Mouse (Mus musculus) gastrocnemius, postnatal 14 days (tissue): ENCODE measurements around the gene Ap1b1. TPM values are rescaled to one million over a fixed set of nuclear protein-coding genes. Genes with fewer than 3 reads are reported as not detected.

ENCODE experiments used
- DNase-seq: peaks from one replicate; pipeline ENCODE4 v3.0.0; 2021; ENCODE audit warnings: mixed read lengths
- intact Hi-C: fragments of 180-260 bp; cut with DNase I; formaldehyde crosslinking; loops from one replicate; pipeline ENCODE4 v1.15.1; 2025; ENCODE audit warnings: low total_unique reads
- total RNA-seq, 2 experiments: library from RNA; stranded (reverse); gene quantifications; 2 replicates each; pipeline ENCODE4 v1.2.3; 2021

The Ap1b1 gene
- total RNA-seq, 2 experiments from 2014 or later: 31.6 to 41.1 TPM

- intact Hi-C loops: no loop called here
- peak; percentile 84 for DNase-seq
Observed at GRCm38 (mm10) chr11:5015720-5016119, 29.1 kb downstream of the Ap1b1 start.

- intact Hi-C loops: no loop called here
- no peak for DNase-seq
Observed at GRCm38 (mm10) chr11:5016286-5016685, 29.7 kb downstream of the Ap1b1 start.

DNA sequence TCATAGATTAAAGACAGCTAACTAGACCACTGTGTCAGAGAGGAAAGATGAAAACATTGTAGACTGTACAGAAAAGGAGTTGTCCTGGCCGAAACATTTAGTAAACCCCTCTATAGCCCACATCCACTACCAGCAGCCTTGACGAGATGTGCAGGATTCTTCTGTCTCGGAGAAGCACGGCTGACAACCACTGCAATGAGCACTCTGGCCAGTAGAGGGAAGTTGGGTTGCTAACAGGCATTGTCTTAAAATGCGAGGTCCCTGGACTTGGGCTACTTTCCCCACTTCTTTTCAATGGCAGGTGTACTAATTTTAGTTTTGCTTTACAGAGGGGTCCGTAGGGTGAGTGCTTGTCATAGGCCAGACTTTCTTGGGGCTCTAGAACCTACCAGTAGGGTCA is 30.9 kb downstream of the Ap1b1 start:
- no peak for DNase-seq
- intact Hi-C loops: no loop called here

DNA sequence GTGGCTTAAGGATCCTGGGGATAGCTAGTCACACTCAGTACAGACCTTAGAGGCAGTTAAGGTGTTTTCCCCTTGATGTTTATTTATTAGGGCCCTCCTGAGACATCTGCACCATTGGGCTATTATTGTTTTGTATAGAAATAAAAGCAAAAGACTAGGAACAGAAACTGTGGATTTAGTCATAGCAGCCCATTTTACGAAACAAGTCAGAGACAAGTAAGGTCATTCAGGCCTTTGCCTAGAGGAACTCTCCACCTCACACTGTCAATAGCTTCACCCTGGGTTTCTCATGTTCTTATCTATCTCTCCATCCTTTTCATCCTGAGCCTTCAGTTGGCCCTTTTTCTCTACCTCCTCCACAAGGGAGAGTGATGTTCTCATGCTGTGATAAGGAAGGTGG is 38.5 kb downstream of the Ap1b1 start:
- no peak for DNase-seq
- intact Hi-C loops: no loop called here

- intact Hi-C loops: no loop called here
- DNase-seq: no peak
Observed at GRCm38 (mm10) chr11:5028228-5028627, 41.6 kb downstream of the Ap1b1 start.

DNA sequence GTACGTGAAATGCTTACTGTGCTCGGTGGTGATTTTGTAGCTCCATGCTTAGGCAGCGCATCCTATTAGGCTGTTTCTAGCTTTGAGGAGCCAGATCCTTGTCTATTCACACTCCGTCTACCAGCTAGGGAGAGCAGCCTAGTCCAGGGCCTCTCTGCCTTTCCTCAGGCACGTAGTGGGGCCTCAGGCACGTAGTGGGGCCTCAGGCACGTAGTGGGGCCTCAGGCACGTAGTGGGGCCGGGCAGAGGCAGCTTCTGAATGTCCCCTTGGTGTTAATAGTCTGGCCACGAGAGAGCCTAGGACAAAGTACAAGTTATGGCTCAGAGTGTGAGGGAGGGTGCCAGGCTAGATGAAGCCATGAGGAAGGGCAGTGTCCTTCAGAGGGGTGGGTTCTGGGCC is 46.1 kb downstream of the Ap1b1 start:
- intact Hi-C loops: no loop called here
- no peak for DNase-seq

DNA sequence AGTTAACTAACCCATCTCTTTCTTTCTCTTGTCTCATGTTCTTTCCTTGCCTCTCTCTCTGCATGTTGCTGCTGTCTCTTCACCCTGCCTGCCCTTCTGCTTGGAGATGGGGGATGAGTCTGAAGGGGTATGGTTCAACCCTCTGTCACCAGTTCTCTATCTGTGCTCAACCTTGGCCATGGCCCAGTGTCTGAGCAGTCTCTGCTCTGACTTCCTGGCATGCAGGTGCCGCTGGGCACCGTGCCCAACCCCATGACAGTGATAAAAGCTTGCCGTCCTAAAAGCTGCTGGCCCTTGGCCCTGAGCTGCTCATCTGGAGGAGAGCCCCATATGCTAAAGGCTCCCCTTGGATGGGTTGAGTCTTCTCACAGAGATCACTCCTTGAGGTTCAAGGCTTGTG is 46.5 kb downstream of the Ap1b1 start:
- no peak for DNase-seq
- intact Hi-C loops: no loop called here

GRCm38 (mm10) chr11:5035421-5035820 is 48.8 kb downstream of the Ap1b1 start:
- no peak for DNase-seq
- intact Hi-C loops: no loop called here

DNA sequence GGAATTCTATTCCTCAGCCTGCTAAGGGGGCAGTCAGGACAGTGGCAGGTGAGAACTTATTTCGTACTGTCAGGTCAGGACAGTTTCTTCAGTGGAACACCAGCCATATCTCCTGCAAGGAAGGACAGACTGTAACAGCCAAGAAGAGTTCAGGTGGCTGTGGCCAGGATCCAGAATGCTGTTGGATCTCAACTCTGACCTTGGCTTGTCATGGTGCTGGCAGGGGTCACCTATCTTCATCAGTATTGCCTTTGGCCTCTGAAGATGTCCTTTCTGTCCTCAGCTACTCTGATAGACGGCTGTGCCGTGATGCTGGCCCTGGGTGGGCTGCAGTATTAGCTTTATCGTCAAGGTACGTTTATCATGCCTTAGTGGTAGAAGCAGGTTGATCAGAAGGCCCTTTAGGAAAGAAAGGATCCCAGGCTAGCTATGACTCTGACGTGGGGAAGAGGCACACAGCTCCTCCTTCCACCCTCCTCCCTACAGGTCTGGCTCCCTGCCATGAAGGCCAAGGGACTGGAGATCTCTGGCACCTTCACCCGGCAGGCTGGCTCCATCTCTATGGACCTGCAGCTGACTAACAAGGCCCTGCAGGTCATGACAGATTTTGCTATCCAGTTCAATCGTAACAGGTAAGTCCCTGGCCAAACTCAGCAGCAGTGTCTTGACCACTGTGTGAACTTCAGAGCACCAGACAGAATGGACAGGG is 50.7 kb downstream of the Ap1b1 start:
- peak; percentile 63 for DNase-seq
- intact Hi-C loops: no loop called here

- intact Hi-C loops: no loop called here
- DNase-seq: no peak
Observed at GRCm38 (mm10) chr11:5040585-5040984, 54.0 kb downstream of the Ap1b1 start.

DNA sequence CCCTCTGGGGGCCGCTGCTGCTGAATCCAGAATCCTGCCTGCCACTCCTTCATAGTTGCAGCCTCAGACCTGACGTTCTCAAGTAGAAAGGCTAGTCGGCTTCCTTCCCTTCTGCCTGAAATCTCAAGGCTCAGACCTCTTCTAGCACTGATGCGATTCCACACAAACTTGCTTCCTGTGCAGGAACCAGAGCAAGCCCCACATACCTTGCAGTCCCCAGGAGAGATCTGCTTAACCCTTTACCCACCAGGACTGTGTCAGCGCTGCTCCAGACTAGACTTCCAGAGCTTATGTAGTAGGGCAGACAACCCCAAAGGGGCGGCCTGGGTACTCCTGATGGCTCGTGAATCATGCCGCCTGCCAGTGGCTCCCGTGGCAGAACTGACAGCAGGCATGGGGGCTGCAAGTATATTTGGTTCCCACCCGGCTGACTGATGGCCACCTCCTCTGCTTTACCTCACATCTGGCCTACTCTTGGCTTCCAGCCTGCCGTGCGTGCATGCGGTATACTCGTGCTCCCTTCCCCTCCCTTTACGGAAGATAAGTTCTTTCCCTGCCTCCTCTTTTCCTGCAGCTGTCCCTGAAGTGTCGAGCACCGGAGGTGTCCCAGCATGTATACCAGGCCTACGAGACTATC is 54.6 kb downstream of the Ap1b1 start:
- no peak for DNase-seq
- intact Hi-C loops: no loop called here

DNA sequence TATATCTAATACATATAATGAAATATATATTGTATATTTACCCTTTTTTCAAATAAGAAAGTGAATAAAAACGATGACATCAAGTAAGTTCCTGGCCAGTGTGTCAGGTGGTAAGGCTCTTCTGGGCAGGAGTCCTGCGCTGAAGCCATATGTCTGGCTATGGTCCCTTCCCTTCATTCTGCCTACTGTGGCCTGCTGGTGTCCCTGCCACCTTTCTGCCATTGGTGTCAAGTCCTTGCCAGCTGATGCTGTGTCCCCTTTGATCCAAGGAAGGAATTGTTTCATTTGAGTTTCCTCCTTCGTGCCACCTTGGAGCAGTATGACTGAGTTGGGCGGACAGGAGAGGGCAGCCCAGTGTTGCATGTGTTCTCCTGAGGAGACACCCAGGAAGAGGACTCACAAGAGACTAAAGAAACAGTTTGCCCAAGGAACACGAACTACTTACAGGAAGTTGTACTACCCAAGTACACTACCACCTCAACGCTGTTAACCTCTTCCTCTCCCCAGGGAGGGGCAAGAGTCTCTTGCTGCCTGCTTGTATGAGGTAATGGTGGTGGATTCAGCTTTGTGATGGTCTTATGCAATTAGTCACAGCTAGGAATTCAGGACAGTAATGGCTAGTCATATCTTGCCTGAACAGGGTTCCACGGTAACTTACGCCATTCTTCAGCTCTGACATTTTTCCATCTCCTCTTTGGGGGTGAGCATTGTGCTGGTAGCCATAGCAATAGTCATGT is 56.2 kb downstream of the Ap1b1 start:
- no peak for DNase-seq
- intact Hi-C loops: no loop called here

GRCm38 (mm10) chr11:5046321-5046926 is 59.8 kb downstream of the Ap1b1 start:
- DNase-seq: no peak
- intact Hi-C loops: no loop called here

- intact Hi-C loops: no loop called here
- no peak for DNase-seq
Observed at GRCm38 (mm10) chr11:5051629-5052028, 65.0 kb downstream of the Ap1b1 start.

DNA sequence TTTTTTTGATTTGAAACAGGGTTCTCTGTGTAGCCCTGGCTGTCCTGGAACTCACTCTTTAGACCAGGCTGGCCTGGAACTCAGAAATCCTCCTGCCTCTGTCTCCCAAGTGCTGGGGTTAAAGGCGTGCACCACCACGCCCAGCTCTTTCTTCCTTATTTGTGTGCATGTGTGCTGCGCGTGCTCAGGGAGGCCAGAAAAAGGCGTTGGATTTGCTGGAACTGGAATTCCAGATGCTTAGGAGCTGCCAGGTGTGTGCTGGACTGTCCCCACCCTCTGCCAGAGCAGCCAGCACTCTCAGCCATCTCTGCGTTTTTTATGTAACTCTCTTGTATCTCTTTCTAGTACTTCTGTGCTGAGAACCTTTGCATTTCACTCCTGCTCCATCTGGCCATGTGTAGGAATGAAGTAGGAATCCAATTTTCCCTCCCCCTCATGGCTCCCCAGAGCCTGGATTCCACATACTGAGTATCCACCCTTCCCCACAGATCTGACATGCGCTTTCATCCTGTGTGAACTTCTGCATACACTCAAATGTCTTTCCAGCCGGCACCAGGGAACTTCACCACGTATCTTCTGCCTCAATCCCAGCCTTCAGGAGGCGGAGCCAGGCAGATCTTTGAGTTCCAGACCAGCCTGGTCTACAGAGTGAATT is 65.7 kb downstream of the Ap1b1 start:
- intact Hi-C loops: no loop called here
- DNase-seq: no peak

GRCm38 (mm10) chr11:5054151-5054550 is 67.5 kb downstream of the Ap1b1 start:
- no peak for DNase-seq
- intact Hi-C loops: no loop called here

- intact Hi-C loops: no loop called here
Observed at GRCm38 (mm10) chr11:5054874-5055273, 68.2 kb downstream of the Ap1b1 start.

GRCm38 (mm10) chr11:5055945-5056938 is 69.6 kb downstream of the Ap1b1 start:
- intact Hi-C loops: no loop called here
- no peak for DNase-seq

More at GRCm38 (mm10) chr11:5054874-5055273, 68.2 kb downstream of the Ap1b1 start:
- DNase-seq: no peak

- intact Hi-C loops: no loop called here
- DNase-seq: no peak
Observed at GRCm38 (mm10) chr11:5057064-5057463, 70.4 kb downstream of the Ap1b1 start.
